Mouse (Mus musculus) midbrain, embryonic 11.5 days (tissue): ENCODE measurements around the gene Tmprss4. TPM values are rescaled to one million over a fixed set of nuclear protein-coding genes. Genes with fewer than 3 reads are reported as not detected.

Source experiments
- ATAC-seq: fragments of 200-750 bp; cut with Nextera tagmentation; 2 replicates; pipeline ENCODE4 v1.8.0; 2017; ENCODE audit warnings: moderate TSS enrichment, moderate library complexity; ENCODE audit not compliant: low FRiP score
- DNase-seq: peaks from one replicate; pipeline ENCODE4 v3.0.0; 2015; ENCODE audit warnings: low spot score; ENCODE audit errors: missing footprints
- H3K27ac ChIP-seq: fragments of 300-500 bp; sonication (generic); 2 replicates; pipeline ENCODE4 v1.5.1; 2014; ENCODE audit warnings: low read depth, low read length
- H3K27me3 ChIP-seq: fragments of 300-500 bp; sonication (generic); 2 replicates; pipeline ENCODE4 v1.6.1; 2014; ENCODE audit warnings: mild to moderate bottlenecking, low read length, moderate library complexity, mixed read lengths; ENCODE audit not compliant: control insufficient read depth, insufficient read depth
- H3K36me3 ChIP-seq: fragments of 300-500 bp; sonication (generic); 2 replicates; pipeline ENCODE4 v1.6.1; 2014; ENCODE audit warnings: mild to moderate bottlenecking, low read length, moderate library complexity, mixed read lengths; ENCODE audit not compliant: control insufficient read depth, insufficient read depth
- H3K4me1 ChIP-seq: fragments of 300-500 bp; sonication (generic); 2 replicates; pipeline ENCODE4 v1.6.1; 2014; ENCODE audit warnings: low read length; ENCODE audit not compliant: control insufficient read depth, insufficient read depth
- H3K4me2 ChIP-seq: fragments of 300-500 bp; sonication (generic); 2 replicates; pipeline ENCODE4 v1.6.1; 2014; ENCODE audit warnings: mild to moderate bottlenecking, moderate library complexity
- H3K4me3 ChIP-seq: fragments of 300-500 bp; sonication (generic); 2 replicates; pipeline ENCODE4 v1.5.1; 2014; ENCODE audit warnings: low read depth, low read length
- H3K9ac ChIP-seq: fragments of 300-500 bp; sonication (generic); 2 replicates; pipeline ENCODE4 v1.6.1; 2014; ENCODE audit warnings: low read length
- H3K9me3 ChIP-seq: fragments of 300-500 bp; sonication (generic); 2 replicates; pipeline ENCODE4 v1.6.1; 2016; ENCODE audit warnings: low read length; ENCODE audit not compliant: control insufficient read depth
- WGBS: fragments of 180-500 bp; shearing (Covaris S2); extraction: QIAGEN DNeasy Blood & Tissue Kit; methylation state at CpG from one replicate; pipeline ENCODE4 v1.1.7; 2014; 5-methylcytosine and 5-hydroxymethylcytosine counted together
- polyA plus RNA-seq: library from polyadenylated mRNA; unstranded; fragments of >200 nt; fragmentation: Nextera tagmentation; extraction: Ambion mirVana; gene quantifications from 2 replicates; pipeline ENCODE4 v1.2.1, GENCODE M21; 2014

Gene Tmprss4
- polyA plus RNA-seq, 1 experiment from 2014 or later, result not detected

DNA sequence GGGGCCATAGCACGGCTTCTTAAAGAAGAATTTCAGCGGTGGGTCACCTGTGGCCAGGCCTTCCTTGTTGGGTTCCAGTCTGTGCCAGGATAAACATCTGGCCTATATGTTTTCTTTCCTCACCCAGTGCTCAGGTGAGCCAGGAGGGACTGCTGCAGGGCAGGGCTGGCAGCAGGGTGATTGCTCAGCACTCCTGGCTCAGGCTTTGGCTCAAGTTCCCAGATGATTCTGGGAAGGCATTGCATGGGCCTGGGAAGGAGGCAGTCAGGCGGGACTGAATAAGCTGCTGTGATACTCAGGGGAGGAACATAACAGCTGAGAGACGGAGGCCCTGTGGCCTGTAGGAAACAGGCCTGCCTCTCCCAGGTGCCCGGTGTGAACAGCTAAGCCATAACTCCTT is 1.3 kb upstream of the Tmprss4 start:
- 73% methylated on average over 5 of the region's 5 CpGs for WGBS
- peak; percentile 57 for DNase-seq

DNA sequence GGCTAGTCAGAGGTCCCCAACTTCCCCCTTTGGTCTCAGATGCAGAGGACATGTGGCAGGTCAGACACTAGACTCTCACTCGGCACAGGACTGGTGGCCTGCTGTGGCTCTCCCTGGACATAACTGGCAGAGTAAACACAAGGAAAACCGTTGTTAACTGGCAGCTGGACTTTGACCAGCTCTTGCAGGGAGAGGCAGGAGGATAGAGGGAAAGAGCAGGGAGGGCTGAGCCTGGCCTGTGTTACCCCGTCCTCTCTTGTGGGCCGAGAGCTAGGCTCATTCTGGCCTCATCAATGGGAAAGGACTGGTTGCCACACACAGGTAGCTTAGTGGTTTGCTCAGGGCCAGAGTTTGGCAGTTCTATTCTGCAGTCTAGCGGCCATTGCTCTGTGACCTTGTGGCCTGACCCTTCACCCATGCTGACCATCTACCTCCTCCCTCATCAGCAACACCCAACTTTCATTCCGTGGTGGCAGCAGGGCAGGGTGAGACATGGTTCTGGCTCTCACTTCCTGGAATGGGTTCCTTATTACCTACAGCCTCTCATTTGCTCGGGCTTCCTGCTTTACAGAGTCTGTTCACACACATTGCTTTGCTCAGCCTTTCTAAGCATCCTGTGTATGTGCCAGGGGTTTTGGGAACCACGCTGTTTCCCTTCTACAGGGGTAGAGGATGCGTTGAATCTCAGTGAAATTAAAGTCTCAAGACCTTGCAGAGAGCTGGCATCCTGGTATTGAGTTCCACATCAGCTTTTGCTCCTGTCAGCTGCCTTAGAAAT is 1.7 kb downstream of the Tmprss4 start:
- Histone ChIP-seq H3K4me2 (no peak overlapping the region), H3K9me3 (no peaks in the 10 kb centered on the region), H3K36me3 (no peaks in the 10 kb centered on the region), H3K27ac (no peak overlapping the region), H3K4me1 (no peaks in the 10 kb centered on the region), H3K27me3 (no peaks in the 10 kb centered on the region), H3K4me3 (no peak overlapping the region), H3K9ac (no peak overlapping the region)
- 80% methylated on average over 9 of the region's 9 CpGs for WGBS
- DNase-seq, result no peak
- no peak for ATAC-seq

More for the DNA sequence above, 1.3 kb upstream of the Tmprss4 start:
- Histone ChIP-seq H3K4me3 (no peak overlapping the region), H3K27ac (no peak overlapping the region), H3K4me1 (no peaks in the 10 kb centered on the region), H3K27me3 (no peaks in the 10 kb centered on the region), H3K9ac (no peak overlapping the region), H3K36me3 (no peaks in the 10 kb centered on the region), H3K9me3 (no peaks in the 10 kb centered on the region), H3K4me2 (no peak overlapping the region)
- ATAC-seq, result no peak

DNA sequence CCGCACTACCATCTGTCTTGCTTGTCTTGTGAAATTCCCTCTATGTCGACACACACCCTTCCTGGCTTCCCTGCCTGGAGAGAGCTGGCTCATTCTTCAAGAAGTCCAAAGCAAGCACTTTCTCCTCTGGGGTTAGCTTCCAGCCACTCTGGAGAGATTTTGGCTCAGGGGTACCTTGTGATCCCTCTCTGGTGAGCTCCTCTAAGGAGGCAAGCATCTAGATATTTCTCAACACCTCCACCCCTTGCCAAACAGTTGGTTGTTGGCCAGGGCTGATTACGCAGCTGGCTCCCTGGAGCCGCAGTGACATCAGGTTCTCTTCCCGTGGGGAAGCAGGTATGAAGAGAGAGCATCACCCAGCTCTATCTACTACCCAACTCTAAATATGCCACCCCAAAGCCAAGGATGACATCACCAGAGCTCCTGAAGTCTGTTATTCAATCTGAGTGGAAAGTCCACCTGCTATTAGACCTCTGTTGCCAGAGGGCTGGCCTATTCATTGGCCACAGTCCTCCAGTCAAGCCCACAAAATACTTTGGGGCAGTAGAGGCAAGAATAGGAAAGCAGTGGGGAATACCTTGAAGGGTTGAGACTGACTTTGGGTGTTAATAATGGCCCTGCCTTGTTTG is 2.5 kb downstream of the Tmprss4 start:
- 83% methylated on average over 5 of the region's 5 CpGs for WGBS
- H3K4me2 ChIP-seq, result no peak overlapping the region
- no peak overlapping the region for H3K9ac ChIP-seq
- H3K9me3 ChIP-seq, result no peaks in the 10 kb centered on the region
- H3K4me1 ChIP-seq, result no peaks in the 10 kb centered on the region
- no peak for DNase-seq
- H3K27me3 ChIP-seq, result no peaks in the 10 kb centered on the region
- ATAC-seq, result no peak
- no peak overlapping the region for H3K4me3 ChIP-seq
- H3K36me3 ChIP-seq, result no peaks in the 10 kb centered on the region
- H3K27ac ChIP-seq, result no peak overlapping the region

DNA sequence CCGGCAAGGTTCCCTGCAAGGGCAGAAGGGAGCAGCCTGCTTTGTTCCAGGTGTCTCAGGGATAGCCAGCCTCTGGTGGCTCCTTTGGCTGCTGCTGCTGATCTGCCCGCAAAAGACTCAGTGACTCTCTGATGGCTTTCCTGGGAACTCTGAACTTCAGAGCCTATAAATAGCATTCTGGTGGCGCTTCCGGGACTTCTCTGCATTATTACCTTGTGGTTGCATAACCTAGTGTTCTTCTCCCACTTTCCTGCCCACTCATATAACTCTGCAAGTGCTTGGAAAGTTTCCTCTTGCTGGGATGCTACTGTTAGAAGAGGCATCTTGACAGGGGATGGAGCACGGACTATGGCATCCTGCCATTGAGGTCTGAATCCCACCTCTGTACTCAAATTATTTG is 6.3 kb downstream of the Tmprss4 start:
- no peaks in the 10 kb centered on the region for H3K36me3 ChIP-seq
- DNase-seq, result no peak
- no peak for ATAC-seq
- no peaks in the 10 kb centered on the region for H3K9me3 ChIP-seq
- no peaks in the 10 kb centered on the region for H3K27me3 ChIP-seq
- H3K4me1 ChIP-seq, result no peaks in the 10 kb centered on the region
- H3K27ac ChIP-seq, result no peak overlapping the region
- no peak overlapping the region for H3K4me3 ChIP-seq
- no peak overlapping the region for H3K4me2 ChIP-seq
- no peak overlapping the region for H3K9ac ChIP-seq
- 88% methylated on average over 5 of the region's 5 CpGs for WGBS

DNA sequence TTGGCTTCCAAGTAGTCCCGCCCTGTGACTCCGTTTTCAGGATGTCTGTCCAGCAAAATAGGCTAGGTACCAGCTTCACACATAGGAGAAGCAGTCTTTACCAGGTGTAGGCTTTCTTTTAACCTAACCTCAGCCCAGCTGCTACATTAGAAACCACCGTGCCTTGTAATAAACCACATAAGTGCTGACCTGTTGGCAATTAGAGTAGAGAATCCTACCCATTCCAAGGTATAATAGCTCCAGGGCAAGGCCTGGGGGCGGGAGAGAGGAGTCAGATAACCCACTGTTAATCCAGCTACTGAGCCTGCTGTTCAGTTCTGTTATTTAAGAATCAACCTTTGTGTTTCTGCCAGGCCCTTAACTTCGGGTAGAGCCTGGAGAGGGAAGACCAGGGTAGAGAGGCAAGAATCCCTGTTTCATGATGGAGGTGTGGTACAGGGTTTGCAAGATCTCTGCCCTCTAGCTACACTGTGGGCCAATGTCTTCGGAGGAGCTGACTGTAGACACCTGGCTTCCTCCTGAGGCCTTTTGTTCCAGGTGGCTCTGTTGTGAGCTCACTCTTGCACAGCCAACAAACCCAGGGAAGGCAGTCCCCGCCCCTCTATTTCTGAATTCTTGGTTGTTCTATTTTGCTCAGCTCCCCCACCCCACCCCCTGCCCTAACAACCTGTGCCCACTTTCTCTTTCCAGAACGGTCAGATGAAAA is 7.6 kb downstream of the Tmprss4 start:
- no peaks in the 10 kb centered on the region for H3K27me3 ChIP-seq
- no peaks in the 10 kb centered on the region for H3K36me3 ChIP-seq
- no peak overlapping the region for H3K27ac ChIP-seq
- no peak overlapping the region for H3K4me3 ChIP-seq
- H3K9me3 ChIP-seq, result no peaks in the 10 kb centered on the region
- H3K9ac ChIP-seq, result no peak overlapping the region
- no peak overlapping the region for H3K4me2 ChIP-seq
- no peak for ATAC-seq
- WGBS, result 71% methylated on average over 8 of the region's 8 CpGs
- H3K4me1 ChIP-seq, result no peaks in the 10 kb centered on the region
- no peak for DNase-seq

DNA sequence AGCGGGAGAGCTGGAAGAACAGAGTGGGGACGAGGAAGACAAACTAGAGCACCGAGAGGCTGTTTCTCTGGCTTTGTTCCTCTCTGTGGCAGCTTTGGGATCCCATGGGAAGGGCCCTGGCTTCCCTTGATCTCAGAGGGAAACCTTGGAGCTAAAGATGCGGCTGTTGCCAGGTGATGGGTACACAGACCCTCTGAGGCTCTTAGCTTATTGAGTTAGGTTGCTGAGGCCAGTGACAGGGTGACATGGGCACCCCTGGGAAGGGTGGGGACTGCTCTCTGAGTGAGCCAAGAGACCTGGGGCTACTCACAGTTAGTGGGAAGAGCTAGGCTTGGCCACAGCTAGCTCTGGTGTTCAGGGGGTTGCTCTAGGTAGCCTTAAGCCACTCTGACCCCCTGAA is 8.4 kb downstream of the Tmprss4 start:
- H3K4me1 ChIP-seq, result no peaks in the 10 kb centered on the region
- ATAC-seq, result no peak
- 63% methylated on average over 4 of the region's 4 CpGs for WGBS

DNA sequence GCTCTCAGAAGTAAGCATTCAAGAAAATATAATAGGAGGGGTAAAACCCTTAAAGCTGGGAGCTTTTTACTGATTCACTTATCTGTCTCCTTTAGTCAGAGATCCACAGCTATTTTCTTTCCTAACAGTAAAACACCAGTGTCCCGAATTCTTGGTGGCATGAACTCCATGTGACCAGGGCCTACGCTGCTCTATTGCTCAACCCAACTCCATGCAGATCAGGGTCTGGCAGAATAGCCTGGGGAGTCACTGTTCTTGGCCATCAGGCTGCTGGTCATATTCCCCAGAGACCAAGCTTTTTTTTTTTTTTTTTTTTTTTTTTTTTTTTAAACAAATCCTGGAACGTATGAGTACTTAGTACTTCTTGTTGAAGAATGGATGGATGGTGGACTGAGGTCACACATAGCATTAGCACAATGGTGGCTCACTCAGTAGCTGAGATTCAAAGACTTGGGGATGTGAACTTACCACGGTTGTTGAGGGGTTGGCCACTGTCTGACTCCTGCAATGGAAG is 14.2 kb downstream of the Tmprss4 start:
- Histone ChIP-seq H3K9me3 (no peaks in the 10 kb centered on the region), H3K4me1 (no peaks in the 10 kb centered on the region), H3K9ac (no peak overlapping the region), H3K27me3 (no peaks in the 10 kb centered on the region), H3K4me3 (no peak overlapping the region), H3K4me2 (no peak overlapping the region), H3K36me3 (no peaks in the 10 kb centered on the region), H3K27ac (no peak overlapping the region)
- WGBS, result 83% methylated on average over 4 of the region's 4 CpGs
- no peak for ATAC-seq
- no peak for DNase-seq

More for the DNA sequence above, 8.4 kb downstream of the Tmprss4 start:
- Histone ChIP-seq H3K9ac (no peak overlapping the region), H3K4me3 (no peak overlapping the region), H3K27ac (no peak overlapping the region), H3K4me2 (no peak overlapping the region), H3K9me3 (no peaks in the 10 kb centered on the region), H3K27me3 (no peaks in the 10 kb centered on the region), H3K36me3 (no peaks in the 10 kb centered on the region)
- DNase-seq, result no peak

DNA sequence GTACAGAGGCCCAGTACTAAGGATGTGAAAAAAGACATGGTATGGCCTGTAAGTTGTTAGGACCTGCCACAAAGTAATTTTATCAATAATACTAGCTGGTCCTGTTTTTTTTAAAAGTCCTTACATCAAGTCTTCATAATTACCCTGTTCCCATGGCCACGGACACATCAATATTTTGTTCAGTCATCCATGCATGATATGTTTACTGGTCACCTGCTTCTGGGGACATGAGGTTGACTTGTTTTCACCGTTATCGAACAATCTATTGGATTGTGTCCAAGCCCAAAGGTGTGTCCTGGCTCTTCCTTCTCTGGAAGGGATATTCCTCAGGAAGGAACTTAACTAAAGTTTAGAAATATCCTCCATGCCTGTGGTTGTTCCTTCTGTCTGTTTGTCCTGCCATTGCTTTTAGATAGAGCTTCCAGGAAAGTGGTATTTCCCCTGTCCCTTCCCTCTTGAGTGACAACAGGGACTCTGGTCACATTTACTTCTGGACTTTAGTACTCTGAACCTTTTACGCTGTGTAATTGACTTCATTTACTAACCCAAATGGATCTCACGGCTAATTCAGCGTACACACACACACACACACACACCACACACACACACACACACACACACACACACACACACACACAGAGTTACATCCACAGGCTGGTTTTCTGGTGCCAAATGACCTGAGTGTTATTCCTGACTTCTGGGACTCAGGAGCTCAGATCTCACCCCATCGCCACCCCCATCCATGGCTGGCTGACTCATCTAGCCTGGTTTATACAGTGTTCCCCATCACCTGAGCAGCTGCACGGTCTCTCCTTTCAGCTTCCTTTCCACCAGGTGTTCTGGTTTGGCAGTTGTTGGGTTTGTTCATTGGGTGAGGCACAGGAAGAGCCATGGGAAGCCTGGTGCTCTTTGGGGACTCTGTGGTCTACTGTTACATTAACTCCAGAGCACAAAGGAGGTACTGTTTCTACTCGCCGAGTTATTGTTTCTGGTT is 15.0 kb downstream of the Tmprss4 start:
- no peaks in the 10 kb centered on the region for H3K9me3 ChIP-seq
- no peaks in the 10 kb centered on the region for H3K27me3 ChIP-seq
- no peak overlapping the region for H3K27ac ChIP-seq
- 92% methylated on average over 10 of the region's 10 CpGs for WGBS
- DNase-seq, result no peak
- H3K9ac ChIP-seq, result no peak overlapping the region
- H3K36me3 ChIP-seq, result no peaks in the 10 kb centered on the region
- no peak overlapping the region for H3K4me2 ChIP-seq
- no peak for ATAC-seq
- H3K4me3 ChIP-seq, result no peak overlapping the region
- no peaks in the 10 kb centered on the region for H3K4me1 ChIP-seq
